Mouse (Mus musculus) hindbrain, embryonic 13.5 days (tissue): ENCODE data around the gene Gm10972. TPM values are rescaled to one million over a fixed set of nuclear protein-coding genes. Genes with fewer than 3 reads are reported as not detected.
"Not testable (repeated sequence)": the region's sequence is repeated elsewhere in the genome, so short reads cannot be mapped to it uniquely, and the experiment has no call there.

Experiments used
- ATAC-seq: fragments of 200-750 bp; cut with Nextera tagmentation; 2 replicates; pipeline ENCODE4 v1.8.0; 2017; ENCODE audit warnings: moderate TSS enrichment; ENCODE audit not compliant: low FRiP score
- H3K27ac ChIP-seq: fragments of 300-500 bp; sonication (generic); 2 replicates; pipeline ENCODE4 v1.5.1; 2015; ENCODE audit warnings: inconsistent platforms, mild to moderate bottlenecking, moderate library complexity
- H3K27me3 ChIP-seq: fragments of 300-500 bp; sonication (generic); 2 replicates; pipeline ENCODE4 v1.6.1; 2015; ENCODE audit warnings: mild to moderate bottlenecking, inconsistent platforms
- H3K36me3 ChIP-seq: fragments of 300-500 bp; sonication (generic); 2 replicates; pipeline ENCODE4 v1.6.1; 2015; ENCODE audit warnings: mild to moderate bottlenecking, inconsistent platforms
- H3K4me1 ChIP-seq: fragments of 300-500 bp; sonication (generic); replicated peaks from 2 replicates; pipeline ENCODE4 v1.6.1; 2015; ENCODE audit warnings: inconsistent platforms
- H3K4me2 ChIP-seq: fragments of 300-500 bp; sonication (generic); 2 replicates; pipeline ENCODE4 v1.6.1; 2015; ENCODE audit warnings: inconsistent platforms, mild to moderate bottlenecking, moderate library complexity
- H3K4me3 ChIP-seq: fragments of 300-500 bp; sonication (generic); 2 replicates; pipeline ENCODE4 v1.5.1; 2015; ENCODE audit warnings: mild to moderate bottlenecking, inconsistent platforms
- H3K9ac ChIP-seq: fragments of 300-500 bp; sonication (generic); 2 replicates; pipeline ENCODE4 v1.6.1; 2015; ENCODE audit warnings: mild to moderate bottlenecking, inconsistent platforms
- H3K9me3 ChIP-seq: fragments of 300-500 bp; sonication (generic); 2 replicates; pipeline ENCODE4 v1.6.1; 2016; ENCODE audit warnings: inconsistent platforms
- WGBS: fragments of 180-500 bp; shearing (Covaris S2); methylation state at CpG from one replicate; pipeline ENCODE4 v1.1.7; 2015; 5-methylcytosine and 5-hydroxymethylcytosine counted together
- polyA plus RNA-seq: library from polyadenylated mRNA; unstranded; fragments of >200 nt; fragmentation: Nextera tagmentation; extraction: Ambion mirVana; gene quantifications from 2 replicates; pipeline ENCODE4 v1.2.1, GENCODE M21; 2015

Gene Gm10972
- not detected in 2 replicates for polyA plus RNA-seq

DNA sequence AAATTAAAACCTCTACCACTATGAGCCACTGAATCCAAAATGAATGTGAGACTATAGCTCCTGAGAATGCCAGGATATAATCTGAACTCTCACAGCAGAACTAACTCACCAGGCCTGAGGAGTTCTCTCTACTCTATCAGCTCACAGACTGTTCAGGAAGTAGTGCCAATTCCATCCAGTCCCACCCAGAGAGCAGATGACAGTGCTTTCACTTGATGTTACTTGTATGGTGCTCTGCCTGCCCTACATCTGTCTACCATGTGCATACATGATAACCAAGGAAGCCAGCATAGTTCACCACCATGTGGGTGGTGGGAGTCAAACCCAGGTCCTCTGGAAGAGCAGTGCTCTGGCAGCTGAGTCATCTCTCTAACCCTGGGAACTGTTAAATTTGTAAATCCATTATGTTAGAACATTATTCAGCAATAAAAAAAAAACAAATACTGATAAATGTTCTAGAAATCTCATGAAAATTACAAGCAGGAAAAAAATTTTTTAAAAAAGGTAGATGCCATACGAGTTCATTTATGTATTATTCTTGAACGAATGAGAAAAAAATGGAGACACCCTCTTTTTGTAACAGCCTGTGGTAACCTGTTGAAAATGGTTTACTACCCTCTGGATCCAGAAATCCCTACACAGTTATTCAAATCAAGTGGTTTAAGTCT is at the start of gene Gm10972:
Gene Gm10972, plus strand, starts transcription at position 618 of the 668 bp plus-strand sequence.
- H3K36me3 ChIP-seq, H3K4me1 ChIP-seq, ATAC-seq, H3K27me3 ChIP-seq, H3K4me2 ChIP-seq, H3K9ac ChIP-seq, H3K27ac ChIP-seq, H3K4me3 ChIP-seq, H3K9me3 ChIP-seq: not testable (repeated sequence)
- WGBS, result 81% methylated on average over 2 of the region's 2 CpGs

DNA sequence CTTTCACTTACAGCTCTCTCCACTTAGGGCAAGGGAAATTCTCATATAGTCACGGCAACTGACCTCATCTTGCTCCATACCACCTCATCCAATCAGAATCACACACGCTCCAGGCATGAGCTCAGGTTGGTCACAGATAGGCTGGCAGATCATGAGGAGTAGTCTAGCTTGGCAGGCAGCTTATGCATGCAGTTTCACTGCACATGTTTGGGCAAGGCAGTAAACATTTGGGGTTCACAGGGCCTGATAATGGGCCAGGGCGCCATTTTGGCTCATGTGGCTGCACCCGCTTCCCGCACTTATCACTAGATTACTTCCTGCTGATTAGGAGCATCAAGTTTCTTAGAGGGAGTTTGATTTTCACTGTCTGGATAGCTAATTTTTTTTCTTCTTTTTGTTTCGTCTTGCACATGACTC is 47.0 kb upstream of the Gm10972 start:
- H3K4me1 ChIP-seq, result no peaks in the 10 kb centered on the region
- H3K27ac ChIP-seq, result no peak overlapping the region
- H3K36me3 ChIP-seq, result no peaks in the 10 kb centered on the region
- no peaks in the 10 kb centered on the region for H3K27me3 ChIP-seq
- no peak for ATAC-seq
- no peak overlapping the region for H3K9ac ChIP-seq
- peaks cover 10% of the 10 kb centered on the region; the same call in 1 of the 2 replicates for H3K9me3 ChIP-seq
- 90% methylated on average over 6 of the region's 6 CpGs for WGBS
- H3K4me2 ChIP-seq, result no peak overlapping the region
- no peak overlapping the region for H3K4me3 ChIP-seq

DNA sequence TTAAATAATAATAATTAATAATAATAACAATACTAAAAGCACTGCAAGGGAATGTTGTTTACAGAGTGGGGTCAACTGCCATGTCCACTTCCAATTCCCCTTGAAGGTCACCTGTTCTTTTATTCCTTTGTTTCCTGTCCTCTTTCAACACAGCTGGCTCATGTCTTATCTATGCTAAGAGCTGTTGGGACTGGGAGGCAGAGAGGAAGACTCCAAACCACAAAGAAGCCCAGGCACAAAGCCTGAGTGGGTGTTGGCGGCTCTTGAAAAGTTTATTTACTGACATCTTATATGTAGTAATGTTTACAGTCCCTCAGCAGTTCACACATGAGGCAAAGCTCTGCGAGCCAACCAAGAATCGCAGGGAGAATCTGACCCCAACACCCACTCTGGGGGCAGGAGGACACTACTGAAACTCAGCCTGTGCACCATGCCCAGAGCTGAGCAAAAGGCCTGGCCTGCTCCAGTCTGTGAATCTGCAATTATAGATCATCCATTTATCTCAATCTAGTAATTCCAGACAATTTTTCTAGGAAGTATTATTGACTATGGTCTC is 45.6 kb upstream of the Gm10972 start:
- no peaks in the 10 kb centered on the region for H3K4me1 ChIP-seq
- H3K4me3 ChIP-seq, result no peak overlapping the region
- no peaks in the 10 kb centered on the region for H3K27me3 ChIP-seq
- ATAC-seq, result no peak
- H3K9me3 ChIP-seq, result peaks cover 10% of the 10 kb centered on the region; the same call in 1 of the 2 replicates
- 75% methylated on average over 3 of the region's 3 CpGs for WGBS
- H3K9ac ChIP-seq, result no peak overlapping the region
- no peaks in the 10 kb centered on the region for H3K36me3 ChIP-seq
- H3K4me2 ChIP-seq, result no peak overlapping the region
- H3K27ac ChIP-seq, result no peak overlapping the region

DNA sequence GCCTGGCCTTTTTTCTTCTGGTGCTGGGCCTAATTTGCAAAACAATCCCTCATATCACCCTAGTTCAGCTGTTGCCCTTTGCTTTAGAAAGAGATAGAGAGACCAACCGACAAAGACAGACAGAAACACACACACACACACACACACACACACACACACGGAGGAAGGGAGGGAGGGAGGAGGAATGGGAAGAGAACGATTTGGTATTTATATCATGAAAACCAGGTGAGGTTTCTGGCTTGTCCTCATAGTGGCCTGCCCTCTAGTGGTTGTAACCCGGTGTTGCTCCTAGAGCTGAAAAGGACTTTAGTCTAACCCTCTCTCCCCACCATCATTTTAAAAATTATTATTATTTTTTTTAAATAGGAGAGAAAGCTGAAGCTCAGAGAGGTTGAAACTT is 41.0 kb upstream of the Gm10972 start:
- Histone ChIP-seq H3K4me1 (no peaks in the 10 kb centered on the region), H3K9ac (no peak overlapping the region), H3K9me3 (no peaks in the 10 kb centered on the region), H3K36me3 (no peaks in the 10 kb centered on the region), H3K27ac (no peak overlapping the region), H3K27me3 (no peaks in the 10 kb centered on the region), H3K4me3 (no peak overlapping the region), H3K4me2 (no peak overlapping the region)
- peak; percentile 21; the same call in 1 of the 2 replicates for ATAC-seq
- 0% methylated on average over 4 of the region's 4 CpGs for WGBS

DNA sequence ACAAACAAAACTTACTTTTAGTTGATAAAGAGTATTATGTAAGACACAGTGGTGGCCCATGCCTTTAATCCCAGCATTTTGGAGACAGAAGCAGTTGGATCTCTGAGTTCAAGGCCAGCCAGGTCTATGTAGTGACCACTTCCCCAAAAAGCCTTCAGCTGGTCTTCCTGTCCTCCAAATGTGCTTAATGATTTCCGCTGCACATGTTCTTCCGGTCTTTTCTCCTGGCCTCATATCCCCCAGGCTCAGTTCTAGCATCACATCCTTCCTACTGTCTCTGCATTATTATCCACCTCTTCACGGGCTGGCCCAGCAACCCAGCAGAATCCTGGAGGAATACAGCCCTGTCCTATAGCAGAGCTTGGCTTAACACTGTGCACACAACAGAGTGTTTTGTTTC is 33.3 kb upstream of the Gm10972 start:
- no peaks in the 10 kb centered on the region for H3K36me3 ChIP-seq
- H3K27ac ChIP-seq, result no peak overlapping the region
- no peak overlapping the region for H3K9ac ChIP-seq
- WGBS, result 98% methylated on average over 3 of the region's 3 CpGs
- H3K4me2 ChIP-seq, result no peak overlapping the region
- no peaks in the 10 kb centered on the region for H3K27me3 ChIP-seq
- no peak for ATAC-seq
- peaks cover 8% of the 10 kb centered on the region for H3K4me1 ChIP-seq
- H3K4me3 ChIP-seq, result no peak overlapping the region
- no peaks in the 10 kb centered on the region for H3K9me3 ChIP-seq

DNA sequence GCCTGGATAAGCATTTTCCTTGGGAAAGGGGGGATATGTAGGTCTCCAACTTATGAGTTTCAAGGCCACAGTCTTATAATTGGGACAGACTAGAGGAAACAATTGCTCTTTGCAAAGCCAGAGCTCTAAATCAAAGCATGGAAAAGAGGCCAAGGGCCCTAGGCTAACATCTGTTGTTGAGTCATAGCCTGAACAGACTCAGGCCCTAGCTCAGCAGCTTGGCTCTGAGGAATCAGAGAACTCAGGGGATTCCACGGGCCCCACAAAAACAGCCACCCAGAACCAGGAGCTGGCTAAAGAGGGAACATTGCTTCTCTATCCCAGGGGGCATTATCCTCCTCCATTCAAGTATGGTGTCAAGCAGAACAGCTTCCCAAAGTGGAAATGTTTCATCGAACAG is 32.3 kb upstream of the Gm10972 start:
- H3K27me3 ChIP-seq, result no peaks in the 10 kb centered on the region
- H3K4me1 ChIP-seq, result peaks cover 8% of the 10 kb centered on the region
- no peak for ATAC-seq
- WGBS, result 83% methylated on average over 2 of the region's 2 CpGs
- H3K4me2 ChIP-seq, result no peak overlapping the region
- no peaks in the 10 kb centered on the region for H3K36me3 ChIP-seq
- no peaks in the 10 kb centered on the region for H3K9me3 ChIP-seq
- no peak overlapping the region for H3K9ac ChIP-seq
- H3K4me3 ChIP-seq, result no peak overlapping the region
- no peak overlapping the region for H3K27ac ChIP-seq

DNA sequence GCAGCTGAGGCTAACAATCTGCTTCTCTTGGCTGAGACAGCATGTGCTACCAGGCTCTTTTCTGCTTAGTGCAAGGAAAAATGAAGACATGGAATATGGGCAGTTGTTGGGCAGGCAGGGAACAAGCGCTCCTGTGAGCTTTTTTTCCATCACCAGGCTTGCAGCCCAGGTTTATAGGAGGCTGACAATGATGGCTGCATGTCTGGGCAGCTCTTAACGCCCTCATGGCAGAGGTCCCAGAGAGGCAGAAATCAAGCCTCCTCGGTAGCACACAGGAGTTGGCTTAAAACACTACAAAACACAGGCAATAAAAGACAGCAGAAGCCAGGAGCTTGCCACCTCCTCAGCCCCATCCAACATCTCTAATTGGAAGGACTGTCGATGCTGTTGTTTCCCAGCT is 31.6 kb upstream of the Gm10972 start:
- H3K9ac ChIP-seq, result no peak overlapping the region
- 0 out of 2 replicates have a peak overlapping the region, but pooled peaks have one; percentile 1 for H3K27ac ChIP-seq
- no peaks in the 10 kb centered on the region for H3K9me3 ChIP-seq
- H3K4me3 ChIP-seq, result no peak overlapping the region
- peaks cover 8% of the 10 kb centered on the region for H3K4me1 ChIP-seq
- 72% methylated on average over 4 of the region's 4 CpGs for WGBS
- no peaks in the 10 kb centered on the region for H3K36me3 ChIP-seq
- no peaks in the 10 kb centered on the region for H3K27me3 ChIP-seq
- no peak overlapping the region for H3K4me2 ChIP-seq
- no peak for ATAC-seq

DNA sequence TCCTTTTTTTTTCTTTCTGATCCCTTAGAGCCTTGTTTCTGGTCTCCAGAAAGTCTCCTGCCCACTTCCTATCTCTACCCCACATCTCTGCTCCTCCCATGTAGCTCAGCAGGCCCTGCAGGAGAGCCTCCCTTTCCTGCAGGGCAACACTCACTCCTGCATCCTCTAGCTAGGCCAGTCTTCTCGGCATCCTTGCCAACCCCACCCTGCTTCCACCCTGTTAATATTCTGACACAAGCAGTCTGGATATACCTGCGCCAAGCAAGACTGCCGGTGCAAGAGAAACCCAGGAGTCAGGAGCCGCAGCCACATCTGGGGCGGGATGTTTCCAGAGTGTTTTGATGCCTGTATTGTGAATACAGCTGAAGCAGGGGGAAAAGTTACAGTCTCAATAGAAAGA is 31.1 kb upstream of the Gm10972 start:
- Histone ChIP-seq H3K4me3 (no peak overlapping the region), H3K36me3 (no peaks in the 10 kb centered on the region), H3K4me2 (no peak overlapping the region), H3K4me1 (peaks cover 8% of the 10 kb centered on the region), H3K27ac (0 out of 2 replicates have a peak overlapping the region, but pooled peaks have one; percentile 1), H3K9me3 (no peaks in the 10 kb centered on the region), H3K27me3 (no peaks in the 10 kb centered on the region), H3K9ac (no peak overlapping the region)
- WGBS, result 80% methylated on average over 5 of the region's 5 CpGs
- no peak for ATAC-seq

DNA sequence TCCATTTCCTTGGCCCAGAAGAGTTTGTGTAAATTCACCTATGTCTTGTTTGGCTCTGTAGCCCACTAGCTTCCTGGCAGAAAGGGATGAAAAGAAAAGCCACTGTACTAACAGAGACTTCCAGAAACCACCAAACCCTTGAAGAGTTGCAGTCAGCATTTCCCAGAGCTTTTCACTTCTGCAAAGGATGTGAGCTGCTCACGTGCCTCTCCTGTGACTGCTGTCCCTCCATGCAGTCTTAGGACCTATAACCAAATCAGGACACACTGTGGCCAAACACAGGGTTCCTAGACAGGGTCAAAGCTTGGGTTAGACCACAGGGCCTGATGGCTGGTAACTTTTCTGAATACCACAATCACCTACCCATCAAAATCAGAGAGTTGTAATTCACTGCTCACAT is 30.6 kb upstream of the Gm10972 start:
- ATAC-seq, result no peak
- no peaks in the 10 kb centered on the region for H3K27me3 ChIP-seq
- no peaks in the 10 kb centered on the region for H3K36me3 ChIP-seq
- peaks cover 8% of the 10 kb centered on the region for H3K4me1 ChIP-seq
- H3K4me2 ChIP-seq, result no peak overlapping the region
- no peaks in the 10 kb centered on the region for H3K9me3 ChIP-seq
- no peak overlapping the region for H3K27ac ChIP-seq
- no peak overlapping the region for H3K9ac ChIP-seq
- no peak overlapping the region for H3K4me3 ChIP-seq
- 85% methylated on average over 1 of the region's 1 CpGs for WGBS

DNA sequence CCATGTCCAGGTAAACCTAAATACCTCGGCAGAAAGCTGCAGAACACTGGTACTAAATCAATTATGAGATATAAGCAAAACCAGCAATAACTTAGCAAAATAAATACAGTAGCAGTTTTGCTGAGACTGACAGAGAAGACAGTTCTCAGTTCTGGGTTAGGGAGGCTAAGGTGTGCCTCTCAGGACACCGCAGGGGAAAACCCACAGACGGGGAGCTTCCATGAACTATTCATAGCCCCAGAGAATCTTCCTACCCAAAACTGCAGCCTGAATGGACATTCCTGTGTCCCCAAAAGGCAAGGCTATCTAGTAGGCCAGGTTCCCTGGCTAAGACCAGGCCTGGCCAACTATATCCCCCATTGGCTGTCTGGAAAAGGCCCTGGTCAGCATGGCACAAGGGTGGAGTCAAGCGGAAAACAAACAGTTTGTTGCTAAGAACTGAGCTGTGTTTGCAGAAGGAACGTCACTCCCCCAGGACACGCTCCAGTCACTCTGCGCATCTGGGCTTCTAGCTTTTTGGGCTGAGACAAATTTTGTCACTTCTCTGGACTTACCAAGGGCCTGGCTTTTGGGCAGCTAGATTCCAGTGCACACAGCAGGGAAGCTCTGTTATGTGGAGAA is 29.5 kb upstream of the Gm10972 start:
- no peak for ATAC-seq
- WGBS, result 55% methylated on average over 7 of the region's 7 CpGs
- H3K27ac ChIP-seq, result no peak overlapping the region

DNA sequence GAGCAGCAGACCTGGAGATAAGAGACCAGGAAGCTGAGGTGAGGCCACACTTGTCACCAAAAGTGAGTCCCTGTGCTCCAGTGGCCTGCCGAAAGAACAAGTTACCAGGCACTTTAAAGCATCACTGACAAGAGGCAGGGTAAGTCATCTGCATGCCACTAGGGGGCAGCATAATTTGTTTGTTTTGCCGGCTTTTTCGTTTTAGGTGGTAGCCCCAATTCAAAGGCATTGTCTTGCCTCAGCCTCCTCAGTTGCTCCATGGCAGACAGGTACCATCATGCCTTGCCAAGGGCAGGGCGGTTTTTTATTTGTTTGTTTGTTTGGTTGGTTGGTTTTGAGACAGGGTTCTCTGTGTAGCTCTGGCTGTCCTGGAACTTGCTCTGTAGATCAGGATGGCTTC is 26.2 kb upstream of the Gm10972 start:
- no peak for ATAC-seq

More for the DNA sequence above, 29.5 kb upstream of the Gm10972 start:
- H3K27me3 ChIP-seq, result no peaks in the 10 kb centered on the region
- peak overlapping the region; percentile 29; the same call in 1 of the 2 replicates for H3K9ac ChIP-seq
- peaks cover 8% of the 10 kb centered on the region for H3K4me1 ChIP-seq
- no peaks in the 10 kb centered on the region for H3K9me3 ChIP-seq
- no peaks in the 10 kb centered on the region for H3K36me3 ChIP-seq
- no peak overlapping the region for H3K4me3 ChIP-seq
- H3K4me2 ChIP-seq, result no peak overlapping the region

DNA sequence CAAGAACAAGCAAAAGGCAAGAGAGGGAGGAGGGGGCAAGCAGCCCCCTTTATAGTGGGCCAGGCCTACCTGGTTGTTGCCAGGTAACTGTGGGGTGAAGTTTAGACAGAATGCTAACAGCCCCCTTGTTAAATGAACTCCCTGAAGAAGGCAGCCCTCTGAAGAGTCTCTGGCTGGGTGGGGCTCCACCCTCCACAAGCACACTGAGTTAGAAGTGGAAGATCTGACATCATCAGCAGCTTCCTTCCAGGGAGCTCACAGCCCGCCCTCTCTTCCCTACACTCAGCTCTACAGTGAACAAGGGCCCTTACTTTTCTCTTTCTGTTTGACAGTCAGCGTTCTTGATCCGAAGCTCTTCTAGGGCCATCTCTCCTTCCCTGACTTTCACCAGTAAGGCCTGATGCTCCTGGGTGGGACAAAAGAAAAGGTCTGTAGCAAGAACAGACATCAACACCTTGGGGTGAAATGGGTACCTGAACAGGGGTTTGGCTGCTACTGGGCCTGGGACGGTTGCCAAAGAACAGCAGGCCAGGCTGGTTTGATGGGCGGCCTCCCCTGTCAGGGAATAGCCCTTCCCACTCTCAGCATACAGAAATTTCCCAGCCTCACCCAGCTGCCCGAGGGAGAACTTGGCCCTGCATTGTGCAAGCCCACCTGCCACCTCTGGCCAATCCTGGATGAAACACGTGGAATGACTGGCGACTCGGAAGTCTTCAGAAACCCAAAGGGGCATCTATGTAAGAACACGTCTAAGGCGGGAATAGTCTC is 21.0 kb upstream of the Gm10972 start:
- ATAC-seq, result no peak
- Histone ChIP-seq H3K4me1 (no peaks in the 10 kb centered on the region), H3K9ac (no peak overlapping the region), H3K4me2 (no peak overlapping the region), H3K4me3 (no peak overlapping the region), H3K27ac (no peak overlapping the region), H3K27me3 (no peaks in the 10 kb centered on the region), H3K36me3 (no peaks in the 10 kb centered on the region), H3K9me3 (no peaks in the 10 kb centered on the region)
- WGBS, result 84% methylated on average over 11 of the region's 11 CpGs

More for the DNA sequence above, 26.2 kb upstream of the Gm10972 start:
- 77% methylated on average over 4 of the region's 4 CpGs for WGBS
- peaks cover 8% of the 10 kb centered on the region for H3K4me1 ChIP-seq
- H3K4me3 ChIP-seq, result no peak overlapping the region
- H3K9ac ChIP-seq, result no peak overlapping the region
- H3K27me3 ChIP-seq, result no peaks in the 10 kb centered on the region
- no peaks in the 10 kb centered on the region for H3K36me3 ChIP-seq
- H3K27ac ChIP-seq, result no peak overlapping the region
- no peaks in the 10 kb centered on the region for H3K9me3 ChIP-seq
- no peak overlapping the region for H3K4me2 ChIP-seq
